Mouse (Mus musculus) heart, adult 2 months (tissue): ENCODE results near the gene Car9. TPM values are rescaled to one million over a fixed set of nuclear protein-coding genes. Genes with fewer than 3 reads are reported as not detected.

ENCODE experiments used
- DNase-seq, 2 experiments: peaks; one replicate each; pipeline ENCODE4 v3.0.0; 2021
- H3K27ac ChIP-seq: fragments of 200-600 bp; 2 replicates; pipeline ENCODE4 v1.8.1; 2022
- H3K27me3 ChIP-seq: fragments of 200-500 bp; 2 replicates; pipeline ENCODE4 v1.6.1; 2012; ENCODE audit warnings: mild to moderate bottlenecking, low read length, inconsistent platforms, mixed read lengths; ENCODE audit not compliant: control insufficient read depth, insufficient read depth
- H3K36me3 ChIP-seq: fragments of 200-500 bp; 2 replicates; pipeline ENCODE4 v1.6.1; 2012; ENCODE audit warnings: low read length, inconsistent platforms; ENCODE audit not compliant: control insufficient read depth, insufficient read depth
- H3K4me1 ChIP-seq: fragments of 200-500 bp; 2 replicates; pipeline ENCODE4 v1.6.1; 2011; ENCODE audit warnings: low read length; ENCODE audit not compliant: control insufficient read depth, insufficient read depth
- H3K4me3 ChIP-seq: fragments of 200-600 bp; 2 replicates; pipeline ENCODE4 v1.8.1; 2022
- H3K79me2 ChIP-seq: fragments of 200-500 bp; replicated peaks from 2 replicates; pipeline ENCODE4 v1.6.1; 2012; ENCODE audit warnings: mild to moderate bottlenecking, inconsistent platforms, low read length, moderate library complexity, mixed read lengths; ENCODE audit not compliant: control insufficient read depth, insufficient read depth
- H3K9ac ChIP-seq: fragments of 200-500 bp; 2 replicates; pipeline ENCODE4 v1.6.1; 2012; ENCODE audit warnings: low read depth, mild to moderate bottlenecking, control low read depth, inconsistent platforms, low read length, mixed read lengths
- CTCF ChIP-seq: fragments of 200-600 bp; IDR thresholded peaks from 2 replicates; pipeline ENCODE4 v1.8.1; 2022; ENCODE audit warnings: antibody characterized with exemption, mild to moderate bottlenecking, moderate library complexity
- EP300 ChIP-seq: fragments of 200-500 bp; IDR thresholded peaks from 2 replicates; pipeline ENCODE4 v1.6.1; 2011; ENCODE audit warnings: low read depth, low read length, control low read depth; ENCODE audit not compliant: insufficient read depth
- POLR2A ChIP-seq: fragments of 200-500 bp; IDR thresholded peaks from 2 replicates; pipeline ENCODE4 v1.6.1; 2011; ENCODE audit warnings: mild to moderate bottlenecking, low read depth, low read length, control low read depth; ENCODE audit not compliant: insufficient read depth
- WGBS: fragments of 180-500 bp; shearing (Covaris S2); methylation state at CpG from one replicate; pipeline ENCODE4 v1.1.7; 2018; 5-methylcytosine and 5-hydroxymethylcytosine counted together
- intact Hi-C: fragments of 180-260 bp; cut with DNase I; formaldehyde crosslinking; loops from one replicate; pipeline ENCODE4 v1.15.1; 2025
- long read RNA-seq: library from polyadenylated mRNA; stranded (forward); transcript quantifications from one replicate; pipeline ENCODE4 v2.0.0, GENCODE M21; 2021
- polyA plus RNA-seq: library from polyadenylated mRNA; depleted of rRNA; stranded (reverse); fragments of >200 nt; gene quantifications from 2 replicates; pipeline ENCODE4 v1.2.3, GENCODE M21; 2012; rRNA removed
- total RNA-seq, 2 experiments: library from RNA; stranded (reverse); gene quantifications; 2 replicates each; pipeline ENCODE4 v1.2.3; 2021

Car9 gene
- total RNA-seq = under 1 TPM; 0.11 to 0.34 TPM
- 0.32 and 0.55 TPM in 2 replicates for polyA plus RNA-seq
- long read RNA-seq = 0 reads

- no peak within 1 kb of the TSS for H3K27ac ChIP-seq
- H3K27me3 ChIP-seq = no peaks in the 10 kb centered on the region
- whole genome bisulfite sequencing = 58% methylated on average over 9 of the region's 9 CpGs
- TF ChIP-seq CTCF = no peak
- TF ChIP-seq POLR2A = no peak
- TF ChIP-seq EP300 = no peak
- H3K4me3 ChIP-seq = no peak within 1 kb of the TSS
- no peak within 1 kb of the TSS for H3K9ac ChIP-seq
- intact Hi-C loops = no loop called here
- peak; percentile 33 to 40 for DNase-seq
- H3K79me2 ChIP-seq = no peaks in the 10 kb centered on the region
- H3K4me1 ChIP-seq = peaks cover 4% of the 10 kb centered on the region
- no peaks in the 10 kb centered on the region for H3K36me3 ChIP-seq
Measured at GRCm38 (mm10) chr4:43506536-43507185, at the start of gene Car9. TSS of gene Car9 (plus strand) at chr4:43506966.

GRCm38 (mm10) chr4:43457124-43457523 lies 49.6 kb upstream of the Car9 start:
- Histone ChIP-seq H3K4me1 (peaks cover 4% of the 10 kb centered on the region), H3K27me3 (no peaks in the 10 kb centered on the region), H3K9ac (no peak overlapping the region), H3K4me3 (no peak overlapping the region), H3K27ac (no peak overlapping the region), H3K36me3 (no peaks in the 10 kb centered on the region), H3K79me2 (no peaks in the 10 kb centered on the region)
- TF ChIP-seq CTCF (no peak), POLR2A (no peak), EP300 (no peak)
- DNase-seq = no peak
- intact Hi-C loops = no loop called here
- 23% methylated on average over 8 of the region's 8 CpGs for WGBS

- no peaks in the 10 kb centered on the region for H3K79me2 ChIP-seq
- no peak for TF ChIP-seq POLR2A
- no peak for TF ChIP-seq EP300
- no peak for TF ChIP-seq CTCF
- DNase-seq = no peak
- H3K36me3 ChIP-seq = no peaks in the 10 kb centered on the region
- intact Hi-C loops = no loop called here
- no peak overlapping the region for H3K27ac ChIP-seq
- WGBS = 82% methylated on average over 5 of the region's 5 CpGs
- no peak overlapping the region for H3K9ac ChIP-seq
- no peak overlapping the region for H3K4me3 ChIP-seq
- no peaks in the 10 kb centered on the region for H3K4me1 ChIP-seq
- no peaks in the 10 kb centered on the region for H3K27me3 ChIP-seq
Measured at GRCm38 (mm10) chr4:43463102-43463501, 43.7 kb upstream of the Car9 start.

GRCm38 (mm10) chr4:43465935-43466334 lies 40.8 kb upstream of the Car9 start:
- no peaks in the 10 kb centered on the region for H3K27me3 ChIP-seq
- WGBS = 73% methylated on average over 6 of the region's 6 CpGs
- H3K36me3 ChIP-seq = no peaks in the 10 kb centered on the region
- peak in 1 of 2 experiments; percentile 10 for DNase-seq
- intact Hi-C loops = no loop called here
- no peak overlapping the region for H3K9ac ChIP-seq
- TF ChIP-seq CTCF (no peak), POLR2A (no peak), EP300 (no peak)
- no peaks in the 10 kb centered on the region for H3K79me2 ChIP-seq
- no peak overlapping the region for H3K4me3 ChIP-seq
- H3K4me1 ChIP-seq = no peaks in the 10 kb centered on the region
- H3K27ac ChIP-seq = no peak overlapping the region

- no peaks in the 10 kb centered on the region for H3K36me3 ChIP-seq
- WGBS = 90% methylated on average over 7 of the region's 7 CpGs
- DNase-seq = no peak
- H3K27me3 ChIP-seq = no peaks in the 10 kb centered on the region
- no peaks in the 10 kb centered on the region for H3K4me1 ChIP-seq
- no peak overlapping the region for H3K4me3 ChIP-seq
- H3K27ac ChIP-seq = no peak overlapping the region
- H3K79me2 ChIP-seq = no peaks in the 10 kb centered on the region
- intact Hi-C loops = no loop called here
- TF ChIP-seq CTCF (no peak), POLR2A (no peak), EP300 (no peak)
- no peak overlapping the region for H3K9ac ChIP-seq
Measured at GRCm38 (mm10) chr4:43466872-43467271, 39.9 kb upstream of the Car9 start.

GRCm38 (mm10) chr4:43470301-43470700 lies 36.5 kb upstream of the Car9 start:
- Histone ChIP-seq H3K36me3 (no peaks in the 10 kb centered on the region), H3K27me3 (no peaks in the 10 kb centered on the region), H3K27ac (no peak overlapping the region), H3K9ac (no peak overlapping the region), H3K4me1 (no peaks in the 10 kb centered on the region), H3K4me3 (no peak overlapping the region), H3K79me2 (no peaks in the 10 kb centered on the region)
- WGBS = 91% methylated on average over 10 of the region's 10 CpGs
- TF ChIP-seq CTCF (no peak), POLR2A (no peak), EP300 (no peak)
- intact Hi-C loops = no loop called here
- DNase-seq = no peak
